Mouse (Mus musculus) hematopoietic stem cell, adult 5-6 weeks (primary cell): ENCODE data around the gene Sec63. TPM values are rescaled to one million over a fixed set of nuclear protein-coding genes. Genes with fewer than 3 reads are reported as not detected.
A peak's percentile ranks its signal among the peaks of the same experiment; 100 is the strongest.

Experiments
- ATAC-seq, 2 experiments: fragments of 125-278 bp in 1 of 2; replicated peaks in 1 of 2; 2 replicates each; pipeline ENCODE4 v1.8.0; 2016 to 2017; ENCODE audit warnings: inconsistent platforms in 2 of 2, mild to moderate bottlenecking in 2 of 2, moderate number of reproducible peaks in 2 of 2, low read depth in 1 of 2, moderate TSS enrichment in 1 of 2; ENCODE audit not compliant: low FRiP score in 2 of 2, poor library complexity in 2 of 2, severe bottlenecking in 2 of 2, insufficient read depth in 1 of 2, low TSS enrichment in 1 of 2
- total RNA-seq: library from RNA; stranded (forward); fragments of 172-1452, 232-1000 nt; gene quantifications from 2 replicates; pipeline ENCODE4 v1.2.3, GENCODE M21; 2017

Gene Sec63
- 55.8 and 59.9 TPM in 2 replicates for total RNA-seq

DNA sequence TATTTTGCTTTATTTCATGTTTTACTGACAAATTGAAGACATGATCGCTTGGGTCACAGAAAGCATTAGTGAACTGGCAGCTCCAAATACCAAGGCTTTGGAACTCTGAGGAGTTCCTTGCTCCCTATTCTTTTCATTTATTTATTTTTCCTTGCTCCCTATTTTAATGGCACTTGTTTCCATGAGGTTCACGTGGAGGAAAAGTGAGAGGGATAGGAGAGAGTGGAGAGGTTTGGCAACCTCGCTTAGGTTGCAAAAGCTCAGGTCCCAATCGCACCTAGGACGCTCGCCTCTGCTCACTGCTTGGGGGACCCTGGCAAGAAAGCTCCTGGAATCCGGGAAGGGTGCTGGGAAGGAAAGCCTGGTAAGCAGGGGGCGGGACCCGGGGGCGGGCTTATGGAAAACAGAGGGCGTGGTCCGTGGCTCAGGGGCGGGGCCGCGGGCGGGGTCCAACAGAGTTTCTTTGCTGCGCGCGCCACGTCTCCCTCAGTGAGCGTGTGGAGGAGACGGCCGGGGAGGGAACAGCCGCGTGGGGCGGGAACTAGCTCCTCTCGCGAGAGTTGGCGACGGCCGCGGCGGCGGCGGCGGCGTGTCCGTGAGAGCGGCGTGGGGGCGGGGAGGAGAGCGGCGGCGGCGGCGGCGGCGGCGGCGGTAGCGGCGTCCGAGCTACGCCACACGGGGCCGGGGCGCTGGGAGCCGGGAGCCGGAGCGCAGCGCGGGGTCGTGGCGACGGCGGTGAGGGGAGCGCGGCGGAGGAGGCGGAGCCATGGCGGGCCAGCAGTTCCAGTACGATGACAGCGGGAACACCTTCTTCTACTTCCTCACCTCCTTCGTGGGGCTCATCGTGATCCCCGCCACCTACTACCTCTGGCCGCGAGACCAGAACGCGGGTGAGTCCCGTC lies at the start of gene Sec63:
Sec63 (plus strand) TSS at position 498 of the 902 bp plus-strand sequence.
- ATAC-seq, result peak; percentile 84 to 88

DNA sequence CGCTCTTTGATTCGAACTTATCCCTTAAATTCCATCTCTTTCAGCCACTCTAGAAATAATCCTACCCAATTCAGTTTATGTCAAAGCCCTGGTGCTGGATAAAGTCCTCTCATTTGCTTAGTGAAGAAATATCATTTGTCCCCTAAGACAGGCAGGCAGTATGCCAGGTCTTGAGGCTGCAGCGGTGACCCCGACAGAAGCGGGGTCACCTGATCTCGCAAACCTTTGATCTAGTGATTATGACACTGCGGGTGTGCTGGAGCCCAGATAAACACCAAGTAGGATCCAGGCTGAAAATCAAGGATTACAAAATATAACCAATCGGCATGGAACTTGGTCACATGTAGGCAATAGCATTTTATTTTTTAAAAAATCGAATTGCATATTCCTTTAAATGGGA lies 46.6 kb upstream of the Sec63 start:
- no peak for ATAC-seq

DNA sequence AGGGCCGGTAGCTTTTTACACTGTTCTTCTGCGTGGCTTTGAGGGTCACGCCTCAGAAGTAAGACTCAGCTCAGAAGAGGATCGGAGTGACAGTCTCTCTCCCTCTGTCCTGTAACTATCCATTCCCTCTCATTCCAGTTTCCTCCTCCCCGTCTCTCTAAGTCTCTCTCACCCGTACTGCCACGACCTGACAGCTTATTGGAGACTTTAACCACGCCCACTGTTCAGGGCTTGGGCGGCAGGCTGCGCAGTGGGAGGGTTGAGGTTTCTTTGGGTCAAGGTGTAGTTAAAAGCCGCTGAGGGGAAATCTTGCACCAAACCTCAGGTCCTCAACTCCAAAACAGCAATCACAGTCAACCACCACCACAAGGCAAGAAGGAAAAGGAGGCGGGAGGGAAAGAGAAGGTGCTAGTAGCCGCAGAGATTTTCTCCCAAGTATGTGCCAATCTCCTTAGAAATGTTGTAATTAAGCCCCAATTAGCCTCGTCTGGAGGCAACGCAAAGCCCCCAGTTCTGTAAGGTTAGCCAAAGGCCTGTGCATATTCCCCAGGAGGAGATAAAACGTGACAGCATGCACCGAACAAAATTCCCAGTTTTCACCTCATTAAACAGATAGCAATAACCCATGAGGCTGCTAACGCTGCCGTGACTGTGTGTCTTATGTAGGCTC lies 45.8 kb upstream of the Sec63 start:
- no peak; a peak in 1 of 4 replicates for ATAC-seq

GRCm38 (mm10) chr10:42722116-42722515 lies 39.2 kb upstream of the Sec63 start:
- no peak for ATAC-seq

GRCm38 (mm10) chr10:42723275-42724232 lies 37.7 kb upstream of the Sec63 start:
- ATAC-seq, result no peak

DNA sequence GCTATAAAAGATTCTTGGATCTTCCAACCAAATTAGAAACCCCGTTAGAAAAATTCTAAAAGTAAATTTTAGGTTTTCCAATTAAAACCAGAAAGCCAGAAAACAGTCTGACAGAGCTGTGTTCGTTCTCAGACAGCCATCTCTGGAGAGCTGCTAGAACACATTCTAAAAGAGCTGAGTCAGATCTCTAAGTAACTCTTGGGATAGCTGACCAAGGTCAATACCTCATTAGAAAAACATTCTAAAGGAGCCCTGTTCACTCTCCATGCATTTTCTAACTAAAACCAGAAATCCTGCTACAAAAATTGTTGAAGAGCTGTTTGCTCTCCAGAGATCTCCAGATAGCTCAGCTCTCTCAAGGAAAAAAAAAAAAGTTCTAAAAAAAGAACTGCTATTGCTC lies 31.7 kb upstream of the Sec63 start:
- no peak for ATAC-seq

- ATAC-seq, result no peak
These were observed 26.7 kb upstream of the Sec63 start for GRCm38 (mm10) chr10:42734546-42735060.

DNA sequence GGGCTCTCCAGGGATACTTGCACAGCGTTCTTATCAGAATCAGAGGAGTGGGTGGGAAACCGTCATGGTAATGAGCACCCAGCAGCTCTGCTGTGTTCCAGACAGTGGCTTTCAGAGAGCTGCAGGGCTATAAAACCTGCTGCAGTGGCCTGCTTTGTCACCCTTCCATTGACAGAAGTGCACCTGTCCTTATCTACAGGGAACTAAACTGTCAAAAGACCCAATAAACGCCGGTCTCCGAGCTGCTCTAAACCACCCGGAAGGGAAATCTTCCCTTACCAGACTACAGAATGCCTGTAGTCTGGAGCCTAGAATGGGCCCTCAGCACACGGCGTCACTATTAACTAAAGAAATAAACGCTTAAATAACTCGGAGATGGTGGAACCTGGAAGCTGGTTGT lies 9.5 kb upstream of the Sec63 start:
- no peak for ATAC-seq

- no peak for ATAC-seq
These were observed 7.0 kb upstream of the Sec63 start for GRCm38 (mm10) chr10:42754341-42754740.

- no peak for ATAC-seq
These were observed 1.6 kb upstream of the Sec63 start for GRCm38 (mm10) chr10:42759741-42760140.

GRCm38 (mm10) chr10:42760329-42760728 lies 967 bp upstream of the Sec63 start:
- peak; percentile 47 to 56 for ATAC-seq

DNA sequence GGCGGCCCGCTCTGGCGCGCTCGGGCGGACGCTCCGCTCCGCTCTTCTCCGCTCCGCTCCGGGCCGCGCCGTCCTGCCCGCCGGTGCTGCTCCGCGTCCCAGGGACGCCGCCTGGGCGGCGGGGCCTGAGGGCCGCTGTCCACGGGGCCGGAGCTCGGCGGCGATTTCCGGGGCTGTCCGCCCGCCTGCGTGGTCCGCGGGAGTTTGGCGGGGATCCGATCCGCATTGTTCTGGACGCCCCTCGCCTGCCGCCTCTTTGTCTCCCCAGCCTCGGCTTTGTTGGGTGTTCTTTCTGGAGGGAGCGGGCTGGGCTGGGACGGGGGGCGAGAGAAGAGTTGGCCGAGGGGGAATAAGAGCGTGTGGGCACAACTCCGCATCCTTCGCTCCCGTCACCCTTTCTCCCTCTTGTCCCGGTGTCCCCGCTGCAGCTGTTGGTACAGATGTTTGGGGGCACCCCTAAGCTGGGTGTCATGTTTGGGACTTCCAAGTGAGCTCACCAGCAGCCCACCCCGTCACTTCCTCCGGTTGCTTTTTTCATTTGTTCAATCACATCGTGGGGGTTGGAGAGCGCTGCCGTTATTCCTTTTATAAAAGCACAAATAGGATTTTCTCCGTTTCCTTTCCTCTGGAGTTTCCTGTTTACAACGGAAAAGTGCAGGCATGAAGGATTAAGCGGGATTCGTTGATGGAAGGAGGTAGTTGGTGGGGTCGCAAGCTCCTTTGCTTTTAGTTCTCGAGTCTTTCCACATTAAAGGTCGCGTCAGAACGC lies 789 bp downstream of the Sec63 start:
- peak; percentile 25 to 56; a peak in 3 of 4 replicates for ATAC-seq

DNA sequence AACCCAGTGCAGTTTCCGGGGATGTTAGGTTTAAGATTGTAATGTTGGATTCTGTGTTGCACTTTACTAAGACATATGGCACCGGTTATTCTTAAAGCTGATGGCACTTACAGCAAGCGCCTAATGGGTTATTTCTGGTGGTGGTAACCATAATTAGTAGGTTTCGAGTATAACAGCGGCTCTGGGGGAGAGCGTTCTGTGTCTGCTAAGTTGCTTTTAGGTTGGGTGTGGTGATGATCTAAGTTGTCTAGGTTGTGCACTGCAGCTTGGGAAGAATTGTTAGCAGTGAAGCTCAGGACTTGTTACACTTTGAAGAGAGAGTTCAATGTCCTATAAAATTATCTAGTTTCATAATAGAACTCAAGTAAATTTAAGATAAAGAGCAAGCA lies 1.4 kb downstream of the Sec63 start:
- no peak for ATAC-seq

DNA sequence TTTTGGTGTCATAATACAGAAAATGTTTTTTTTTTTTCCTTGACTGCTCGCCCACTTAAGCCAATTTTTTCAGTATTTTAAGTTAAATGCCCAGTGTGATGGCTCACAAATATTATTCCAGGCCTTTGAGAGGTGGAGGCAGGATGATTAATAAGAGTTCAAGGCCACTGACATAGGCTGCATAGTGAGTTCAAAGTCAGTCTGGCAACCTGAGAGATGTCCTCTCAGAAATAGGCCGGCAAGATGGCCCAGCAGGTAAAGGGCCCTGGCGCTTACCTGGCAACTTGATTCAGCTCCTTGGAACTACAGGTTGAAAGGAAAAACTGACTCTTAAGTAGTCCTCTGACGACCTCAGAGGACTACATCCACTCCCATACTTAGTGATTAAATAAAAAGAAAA lies 1.9 kb downstream of the Sec63 start:
- ATAC-seq, result no peak

DNA sequence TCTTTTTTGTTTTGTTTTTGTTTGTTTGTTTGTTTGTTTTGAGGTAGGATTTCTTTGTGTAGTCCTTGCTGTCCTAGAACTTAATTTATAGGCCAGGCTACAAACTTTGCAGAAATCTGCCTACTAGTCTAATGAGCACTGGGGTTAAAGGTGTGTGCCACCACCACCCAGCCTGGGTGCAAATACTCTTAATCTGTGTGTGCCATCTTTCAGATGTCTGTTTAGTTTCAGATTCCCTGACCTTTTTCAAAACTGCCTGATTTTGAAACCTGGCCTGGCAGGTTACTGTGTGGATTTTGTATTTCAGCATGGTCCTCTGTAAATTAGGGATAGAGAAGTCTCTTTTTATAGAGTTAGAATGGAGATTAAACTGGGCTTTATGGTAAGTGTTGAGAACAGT lies 4.0 kb downstream of the Sec63 start:
- ATAC-seq, result no peak

DNA sequence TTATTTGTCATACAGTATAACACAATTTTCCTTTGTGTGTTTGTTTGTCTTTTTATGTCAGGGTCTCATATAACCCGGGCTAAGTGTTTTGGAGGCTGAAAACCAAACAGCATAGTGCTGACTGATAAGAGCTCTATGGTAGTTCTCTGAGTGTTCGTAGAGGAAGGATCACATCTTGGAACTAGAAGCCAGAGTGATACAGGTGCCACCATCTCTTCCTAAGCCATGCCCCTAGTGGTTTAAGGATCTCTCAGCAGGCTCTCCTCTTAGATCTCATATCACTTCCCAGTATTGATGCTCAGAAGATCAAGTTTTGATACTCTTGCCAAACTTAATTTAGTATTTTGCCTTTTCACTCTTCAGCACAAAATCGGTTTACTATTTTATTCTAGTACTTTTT lies 14.2 kb downstream of the Sec63 start:
- ATAC-seq, result 0 out of 4 replicates have a peak, but pooled peaks of 1 of the 2 experiments have one; percentile 27

- peak; percentile 22 to 39; a peak in 2 of 4 replicates for ATAC-seq
These were observed 19.5 kb downstream of the Sec63 start for GRCm38 (mm10) chr10:42780753-42781152.
